Mouse (Mus musculus) liver, embryonic 13.5 days (tissue): ENCODE results near the gene Kcnab1. TPM values are rescaled to one million over a fixed set of nuclear protein-coding genes. Genes with fewer than 3 reads are reported as not detected.
A peak's percentile ranks its signal among the peaks of the same experiment; 100 is the strongest.
"Not testable (repeated sequence)": the region's sequence is repeated elsewhere in the genome, so short reads cannot be mapped to it uniquely, and the experiment has no call there.

ENCODE experiments used
- ATAC-seq: fragments of 200-750 bp; cut with Nextera tagmentation; 2 replicates; pipeline ENCODE4 v1.8.0; 2017; ENCODE audit warnings: low read depth, mild to moderate bottlenecking, moderate number of reproducible peaks, moderate library complexity
- DNase-seq: peaks from one replicate; pipeline ENCODE4 v3.0.0; 2022
- H3K27ac ChIP-seq: fragments of 300-500 bp; sonication (generic); 2 replicates; pipeline ENCODE4 v1.5.1; 2015; ENCODE audit warnings: moderate library complexity, mild to moderate bottlenecking, inconsistent platforms
- H3K27me3 ChIP-seq: fragments of 300-500 bp; sonication (generic); 2 replicates; pipeline ENCODE4 v1.6.1; 2015; ENCODE audit warnings: mild to moderate bottlenecking, inconsistent platforms
- H3K36me3 ChIP-seq: fragments of 300-500 bp; sonication (generic); 2 replicates; pipeline ENCODE4 v1.6.1; 2015; ENCODE audit warnings: mild to moderate bottlenecking, inconsistent platforms
- H3K4me1 ChIP-seq: fragments of 300-500 bp; sonication (generic); replicated peaks from 2 replicates; pipeline ENCODE4 v1.6.1; 2015; ENCODE audit warnings: inconsistent platforms
- H3K4me2 ChIP-seq: fragments of 300-500 bp; sonication (generic); 2 replicates; pipeline ENCODE4 v1.6.1; 2015; ENCODE audit warnings: inconsistent platforms, mild to moderate bottlenecking, moderate library complexity
- H3K4me3 ChIP-seq: fragments of 300-500 bp; sonication (generic); replicated peaks from 2 replicates; pipeline ENCODE4 v1.5.1; 2015; ENCODE audit warnings: mild to moderate bottlenecking, inconsistent platforms
- H3K9ac ChIP-seq: fragments of 300-500 bp; sonication (generic); 2 replicates; pipeline ENCODE4 v1.6.1; 2015; ENCODE audit warnings: mild to moderate bottlenecking, inconsistent platforms
- H3K9me3 ChIP-seq: fragments of 300-500 bp; sonication (generic); replicated peaks from 2 replicates; pipeline ENCODE4 v1.6.1; 2016; ENCODE audit warnings: inconsistent platforms
- WGBS: fragments of 180-500 bp; shearing (Covaris S2); methylation state at CpG from one replicate; pipeline ENCODE4 v1.1.7; 2015; ENCODE audit not compliant: insufficient replicate concordance; 5-methylcytosine and 5-hydroxymethylcytosine counted together
- polyA plus RNA-seq: library from polyadenylated mRNA; unstranded; fragments of >200 nt; fragmentation: Nextera tagmentation; extraction: Ambion mirVana; gene quantifications from 2 replicates; pipeline ENCODE4 v1.2.1, GENCODE M21; 2015

The Kcnab1 gene
- polyA plus RNA-seq, 1 experiment from 2014 or later = 0.96 TPM

- ATAC-seq (no peak), DNase-seq (no peak)
- no peak overlapping the region for H3K4me2 ChIP-seq
- H3K4me3 ChIP-seq = no peak overlapping the region
- no peak overlapping the region for H3K9ac ChIP-seq
- no peaks in the 10 kb centered on the region for H3K27me3 ChIP-seq
- H3K36me3 ChIP-seq = peaks cover 40% of the 10 kb centered on the region
- no peaks in the 10 kb centered on the region for H3K9me3 ChIP-seq
- H3K27ac ChIP-seq = no peak overlapping the region
- no peaks in the 10 kb centered on the region for H3K4me1 ChIP-seq
Measured at GRCm38 (mm10) chr3:65378724-65379123, 269.5 kb downstream of the Kcnab1 start.

GRCm38 (mm10) chr3:65379884-65380539 lies 270.8 kb downstream of the Kcnab1 start:
- peaks cover 48% of the 10 kb centered on the region for H3K36me3 ChIP-seq
- no peak overlapping the region for H3K9ac ChIP-seq
- 60% methylated on average over 4 of the region's 4 CpGs for WGBS
- no peaks in the 10 kb centered on the region for H3K9me3 ChIP-seq
- H3K27ac ChIP-seq = no peak overlapping the region
- H3K4me1 ChIP-seq = no peaks in the 10 kb centered on the region
- no peak for DNase-seq
- no peak for ATAC-seq
- H3K27me3 ChIP-seq = no peaks in the 10 kb centered on the region
- H3K4me3 ChIP-seq = no peak overlapping the region
- H3K4me2 ChIP-seq = no peak overlapping the region

- 85% methylated on average over 4 of the region's 4 CpGs for WGBS
- Histone ChIP-seq H3K4me3 (no peak overlapping the region), H3K9me3 (no peaks in the 10 kb centered on the region), H3K27ac (no peak overlapping the region), H3K27me3 (no peaks in the 10 kb centered on the region), H3K9ac (no peak overlapping the region), H3K4me1 (0 out of 2 replicates have a peak, but pooled peaks cover 3% of the 10 kb centered on the region), H3K36me3 (peaks cover 54% of the 10 kb centered on the region), H3K4me2 (no peak overlapping the region)
- ATAC-seq = no peak
- DNase-seq = no peak
Measured at GRCm38 (mm10) chr3:65381094-65381493, 271.9 kb downstream of the Kcnab1 start.

- no peak for ATAC-seq
- Histone ChIP-seq H3K27ac (no peak overlapping the region), H3K4me1 (0 out of 2 replicates have a peak, but pooled peaks cover 3% of the 10 kb centered on the region), H3K9me3 (no peaks in the 10 kb centered on the region), H3K36me3 (peaks cover 71% of the 10 kb centered on the region), H3K4me2 (no peak overlapping the region), H3K4me3 (no peak overlapping the region), H3K9ac (no peak overlapping the region), H3K27me3 (no peaks in the 10 kb centered on the region)
- 85% methylated on average over 3 of the region's 3 CpGs for WGBS
- no peak for DNase-seq
Measured at GRCm38 (mm10) chr3:65384431-65384830, 275.2 kb downstream of the Kcnab1 start.

- Histone ChIP-seq H3K9me3 (no peaks in the 10 kb centered on the region), H3K27me3 (no peaks in the 10 kb centered on the region), H3K9ac (no peak overlapping the region), H3K27ac (no peak overlapping the region), H3K4me2 (no peak overlapping the region), H3K36me3 (peaks cover 72% of the 10 kb centered on the region), H3K4me3 (no peak overlapping the region), H3K4me1 (peaks cover 8% of the 10 kb centered on the region; the same call in 1 of the 2 replicates)
- ATAC-seq = no peak
- no peak for DNase-seq
Measured at GRCm38 (mm10) chr3:65385771-65386170, 276.6 kb downstream of the Kcnab1 start.

- ATAC-seq (no peak), DNase-seq (no peak)
- Histone ChIP-seq H3K9ac (peak overlapping the region; percentile 88), H3K27ac (peak overlapping the region; percentile 79), H3K4me2 (peak overlapping the region; percentile 84), H3K36me3 (peaks cover 38% of the 10 kb centered on the region), H3K27me3 (no peaks in the 10 kb centered on the region), H3K4me3 (peak overlapping the region; percentile 83), H3K4me1 (peaks cover 11% of the 10 kb centered on the region), H3K9me3 (no peaks in the 10 kb centered on the region)
- WGBS = 39% methylated on average over 6 of the region's 6 CpGs
Measured at GRCm38 (mm10) chr3:65391222-65391783, 282.1 kb downstream of the Kcnab1 start.

- no peaks in the 10 kb centered on the region for H3K9me3 ChIP-seq
- WGBS = under 1% methylated on average over 37 of the region's 37 CpGs
- H3K9ac ChIP-seq = peak overlapping the region; percentile 88
- ATAC-seq = peak; percentile 70
- no peaks in the 10 kb centered on the region for H3K27me3 ChIP-seq
- peak overlapping the region; percentile 84 for H3K4me2 ChIP-seq
- H3K4me3 ChIP-seq = peak overlapping the region; percentile 83
- H3K27ac ChIP-seq = peak overlapping the region; percentile 79
- DNase-seq = no peak
- H3K36me3 ChIP-seq = peaks cover 32% of the 10 kb centered on the region
- H3K4me1 ChIP-seq = peaks cover 11% of the 10 kb centered on the region
Measured at GRCm38 (mm10) chr3:65391784-65392420, 282.7 kb downstream of the Kcnab1 start.

- peak; percentile 93 for DNase-seq
- peak; percentile 98 for ATAC-seq
- Histone ChIP-seq H3K4me1 (peaks cover 11% of the 10 kb centered on the region), H3K36me3 (peaks cover 27% of the 10 kb centered on the region), H3K27ac (peak within 1 kb of the TSS; percentile 79), H3K4me3 (peak within 1 kb of the TSS; percentile 83), H3K27me3 (no peaks in the 10 kb centered on the region), H3K9ac (peak within 1 kb of the TSS; percentile 88), H3K4me2 (peak within 1 kb of the TSS; percentile 84), H3K9me3 (no peaks in the 10 kb centered on the region)
- under 1% methylated on average over 36 of the region's 36 CpGs for WGBS
Measured at GRCm38 (mm10) chr3:65392421-65392817, 283.2 kb downstream of the Kcnab1 start, which contains the start of gene Ssr3. Gene Ssr3 (minus strand): TSS chr3:65392623.

- H3K27me3 ChIP-seq, H3K4me2 ChIP-seq, H3K36me3 ChIP-seq, DNase-seq, H3K27ac ChIP-seq, H3K9me3 ChIP-seq, H3K4me3 ChIP-seq, ATAC-seq, H3K9ac ChIP-seq: not testable (repeated sequence)
- WGBS = 82% methylated on average over 1 of the region's 1 CpGs
- peaks cover 11% of the 10 kb centered on the region for H3K4me1 ChIP-seq
Measured at GRCm38 (mm10) chr3:65395111-65395510, 285.9 kb downstream of the Kcnab1 start.

GRCm38 (mm10) chr3:65396835-65397504 lies 287.8 kb downstream of the Kcnab1 start:
- 28% methylated on average over 4 of the region's 4 CpGs for WGBS
- no peak for DNase-seq

GRCm38 (mm10) chr3:65397566-65397965 lies 288.4 kb downstream of the Kcnab1 start:
- no peaks in the 10 kb centered on the region for H3K9me3 ChIP-seq
- no peaks in the 10 kb centered on the region for H3K4me1 ChIP-seq
- no peaks in the 10 kb centered on the region for H3K36me3 ChIP-seq
- no peaks in the 10 kb centered on the region for H3K27me3 ChIP-seq
- DNase-seq = no peak
- H3K4me3 ChIP-seq = no peak overlapping the region
- H3K4me2 ChIP-seq = no peak overlapping the region
- whole genome bisulfite sequencing = 70% methylated on average over 3 of the region's 3 CpGs
- H3K27ac ChIP-seq = no peak overlapping the region
- no peak for ATAC-seq
- H3K9ac ChIP-seq = no peak overlapping the region

More at GRCm38 (mm10) chr3:65396835-65397504, 287.8 kb downstream of the Kcnab1 start:
- no peaks in the 10 kb centered on the region for H3K4me1 ChIP-seq
- no peaks in the 10 kb centered on the region for H3K36me3 ChIP-seq
- no peak overlapping the region for H3K4me2 ChIP-seq
- H3K9ac ChIP-seq = no peak overlapping the region
- no peak overlapping the region for H3K27ac ChIP-seq
- no peaks in the 10 kb centered on the region for H3K9me3 ChIP-seq
- no peak overlapping the region for H3K4me3 ChIP-seq
- no peaks in the 10 kb centered on the region for H3K27me3 ChIP-seq
- no peak for ATAC-seq
